Mouse (Mus musculus) forebrain, embryonic 11.5 days (tissue): ENCODE results near the gene Grhl1. TPM values are rescaled to one million over a fixed set of nuclear protein-coding genes. Genes with fewer than 3 reads are reported as not detected.

ENCODE experiments used
- ATAC-seq: fragments of 200-750 bp; cut with Nextera tagmentation; replicated peaks from 2 replicates; pipeline ENCODE4 v1.8.0; 2017; ENCODE audit warnings: moderate TSS enrichment; ENCODE audit not compliant: low FRiP score
- DNase-seq: peaks from one replicate; pipeline ENCODE4 v3.0.0-alpha.2; 2017; ENCODE audit warnings: low spot score
- H3K27ac ChIP-seq: fragments of 300-500 bp; sonication (generic); 2 replicates; pipeline ENCODE4 v1.5.1; 2014; ENCODE audit warnings: low read depth, low read length
- H3K27me3 ChIP-seq: fragments of 300-500 bp; sonication (generic); 2 replicates; pipeline ENCODE4 v1.6.1; 2014; ENCODE audit warnings: mild to moderate bottlenecking, low read length, mixed read lengths; ENCODE audit not compliant: control insufficient read depth, insufficient read depth
- H3K36me3 ChIP-seq: fragments of 300-500 bp; sonication (generic); 2 replicates; pipeline ENCODE4 v1.6.1; 2014; ENCODE audit warnings: mild to moderate bottlenecking, low read length, moderate library complexity, mixed read lengths; ENCODE audit not compliant: control insufficient read depth, insufficient read depth
- H3K4me1 ChIP-seq: fragments of 300-500 bp; sonication (generic); replicated peaks from 2 replicates; pipeline ENCODE4 v1.6.1; 2014; ENCODE audit warnings: low read length, mixed read lengths; ENCODE audit not compliant: control insufficient read depth, insufficient read depth
- H3K4me2 ChIP-seq: fragments of 300-500 bp; sonication (generic); 2 replicates; pipeline ENCODE4 v1.6.1; 2014; ENCODE audit warnings: low read depth, mild to moderate bottlenecking, low read length, moderate library complexity, mixed read lengths; ENCODE audit not compliant: severe bottlenecking
- H3K4me3 ChIP-seq: fragments of 300-500 bp; sonication (generic); 2 replicates; pipeline ENCODE4 v1.5.1; 2014; ENCODE audit warnings: low read depth, low read length
- H3K9ac ChIP-seq: fragments of 300-500 bp; sonication (generic); 2 replicates; pipeline ENCODE4 v1.6.1; 2014; ENCODE audit warnings: low read length
- H3K9me3 ChIP-seq: fragments of 300-500 bp; sonication (generic); 2 replicates; pipeline ENCODE4 v1.6.1; 2016; ENCODE audit warnings: low read length, mixed read lengths; ENCODE audit not compliant: control insufficient read depth
- WGBS: fragments of 180-500 bp; shearing (Covaris S2); extraction: QIAGEN DNeasy Blood & Tissue Kit; methylation state at CpG from one replicate; pipeline ENCODE4 v1.1.7; 2014; 5-methylcytosine and 5-hydroxymethylcytosine counted together
- polyA plus RNA-seq: library from polyadenylated mRNA; unstranded; fragments of >200 nt; fragmentation: Nextera tagmentation; extraction: Ambion mirVana; gene quantifications from 2 replicates; pipeline ENCODE4 v1.2.1, GENCODE M21; 2014

Gene Grhl1
- polyA plus RNA-seq, 1 experiment from 2014 or later = 0.61 TPM

GRCm38 (mm10) chr12:24656436-24656835 is 84.4 kb downstream of the Grhl1 start:
- ATAC-seq (no peak), DNase-seq (no peak)
- Histone ChIP-seq H3K4me2 (no peak overlapping the region), H3K4me1 (peaks cover 14% of the 10 kb centered on the region; the same call in 1 of the 2 replicates), H3K9ac (no peak overlapping the region), H3K36me3 (peaks cover 2% of the 10 kb centered on the region; the same call in 1 of the 2 replicates), H3K27ac (no peak overlapping the region), H3K9me3 (no peaks in the 10 kb centered on the region), H3K4me3 (no peak overlapping the region), H3K27me3 (no peaks in the 10 kb centered on the region)
- WGBS = 83% methylated on average over 3 of the region's 3 CpGs

GRCm38 (mm10) chr12:24658998-24659397 is 86.9 kb downstream of the Grhl1 start:
- Histone ChIP-seq H3K9me3 (no peaks in the 10 kb centered on the region), H3K9ac (no peak overlapping the region), H3K4me1 (0 out of 2 replicates have a peak, but pooled peaks cover 5% of the 10 kb centered on the region), H3K27ac (no peak overlapping the region), H3K36me3 (peaks cover 2% of the 10 kb centered on the region; the same call in 1 of the 2 replicates), H3K27me3 (no peaks in the 10 kb centered on the region), H3K4me2 (no peak overlapping the region), H3K4me3 (no peak overlapping the region)
- no peak for ATAC-seq
- no peak for DNase-seq
- 95% methylated on average over 4 of the region's 4 CpGs for WGBS

- Histone ChIP-seq H3K9ac (no peak overlapping the region), H3K36me3 (peaks cover 2% of the 10 kb centered on the region; the same call in 1 of the 2 replicates), H3K4me2 (no peak overlapping the region), H3K4me3 (no peak overlapping the region), H3K4me1 (0 out of 2 replicates have a peak, but pooled peaks cover 5% of the 10 kb centered on the region), H3K9me3 (no peaks in the 10 kb centered on the region), H3K27me3 (no peaks in the 10 kb centered on the region), H3K27ac (no peak overlapping the region)
- WGBS = 93% methylated on average over 9 of the region's 9 CpGs
- DNase-seq = no peak
- no peak for ATAC-seq
Observed at GRCm38 (mm10) chr12:24659923-24660322, 87.8 kb downstream of the Grhl1 start.

- ATAC-seq (no peak), DNase-seq (no peak)
- no peak overlapping the region for H3K4me2 ChIP-seq
- H3K27me3 ChIP-seq = no peaks in the 10 kb centered on the region
- peaks cover 2% of the 10 kb centered on the region; the same call in 1 of the 2 replicates for H3K36me3 ChIP-seq
- no peak overlapping the region for H3K9ac ChIP-seq
- H3K4me1 ChIP-seq = 0 out of 2 replicates have a peak, but pooled peaks cover 5% of the 10 kb centered on the region
- H3K9me3 ChIP-seq = no peaks in the 10 kb centered on the region
- no peak overlapping the region for H3K27ac ChIP-seq
- 87% methylated on average over 4 of the region's 4 CpGs for WGBS
- no peak overlapping the region for H3K4me3 ChIP-seq
Observed at GRCm38 (mm10) chr12:24661100-24661499, 89.0 kb downstream of the Grhl1 start.

GRCm38 (mm10) chr12:24662131-24662530 is 90.0 kb downstream of the Grhl1 start:
- Histone ChIP-seq H3K4me1 (no peaks in the 10 kb centered on the region), H3K27me3 (no peaks in the 10 kb centered on the region)

More at GRCm38 (mm10) chr12:24662131-24662530, 90.0 kb downstream of the Grhl1 start:
- 97% methylated on average over 5 of the region's 5 CpGs for WGBS
- ATAC-seq (no peak), DNase-seq (no peak)
- no peak overlapping the region for H3K4me3 ChIP-seq
- peaks cover 2% of the 10 kb centered on the region; the same call in 1 of the 2 replicates for H3K36me3 ChIP-seq
- H3K4me2 ChIP-seq = no peak overlapping the region
- H3K27ac ChIP-seq = no peak overlapping the region; the same call in 1 of the 2 replicates
- no peaks in the 10 kb centered on the region for H3K9me3 ChIP-seq
- H3K9ac ChIP-seq = no peak overlapping the region

Other genes with a start within 250 kb of the Grhl1 start
- gene Taf1b, start 73.9 kb upstream of the Grhl1 start, polyA plus RNA-seq = 33.1 and 33.4 TPM in 2 replicates
- 13.1 and 13.5 TPM in 2 replicates for gene Klf11, start 79.0 kb downstream of the Grhl1 start, polyA plus RNA-seq
- 0.76 and 0.85 TPM in 2 replicates for gene Cys1, start 109.5 kb downstream of the Grhl1 start, polyA plus RNA-seq
- 635 and 669 TPM in 2 replicates for gene Rrm2, start 136.0 kb downstream of the Grhl1 start, polyA plus RNA-seq